Mouse (Mus musculus): ENCODE results near the gene Bach2. TPM values are rescaled to one million over a fixed set of nuclear protein-coding genes. Genes with fewer than 3 reads are reported as not detected.

Bach2 gene
- total RNA-seq, 2 experiments from 2014 or later, result 4.2 to 6.2 TPM

DNA sequence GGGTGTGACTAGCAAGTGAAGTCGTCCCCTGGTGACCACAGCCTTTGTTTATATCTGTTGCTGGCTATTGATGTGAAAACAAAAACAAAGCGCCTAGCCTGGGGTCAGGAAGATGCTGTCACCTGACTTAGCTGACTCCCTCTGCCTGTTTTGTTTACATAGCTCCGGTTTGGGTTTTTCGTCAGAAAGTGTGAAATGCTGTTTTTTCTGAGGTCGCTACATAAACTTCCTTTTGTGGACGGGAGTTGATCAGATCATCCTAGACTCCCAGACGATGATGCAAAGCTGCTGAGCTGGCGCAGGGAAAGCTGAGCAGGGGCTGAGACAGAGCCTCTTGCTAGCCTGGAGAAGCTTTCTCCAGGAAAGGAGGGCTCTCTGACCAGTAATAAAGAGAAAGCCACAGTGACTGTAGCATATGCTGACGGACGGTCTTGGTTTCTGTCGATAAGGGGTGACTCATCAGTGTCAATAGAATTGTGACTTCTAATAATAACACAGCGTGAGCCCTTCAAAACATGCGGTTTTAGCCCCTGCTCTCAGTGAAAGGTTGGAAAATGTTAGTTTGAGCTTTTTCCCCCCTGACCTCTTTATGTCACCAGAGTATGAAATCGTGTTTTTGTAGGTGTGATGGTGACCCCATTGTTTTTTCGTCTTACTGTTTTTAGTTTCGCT, 11.9 kb downstream of the Bach2 start:
- DNase-seq, result peak; percentile 61

GRCm38 (mm10) chr4:32251005-32251365, 12.4 kb downstream of the Bach2 start:
- peak; percentile 71 for DNase-seq

- DNase-seq, result no peak
These were observed 13.5 kb downstream of the Bach2 start for GRCm38 (mm10) chr4:32251946-32252672.

DNA sequence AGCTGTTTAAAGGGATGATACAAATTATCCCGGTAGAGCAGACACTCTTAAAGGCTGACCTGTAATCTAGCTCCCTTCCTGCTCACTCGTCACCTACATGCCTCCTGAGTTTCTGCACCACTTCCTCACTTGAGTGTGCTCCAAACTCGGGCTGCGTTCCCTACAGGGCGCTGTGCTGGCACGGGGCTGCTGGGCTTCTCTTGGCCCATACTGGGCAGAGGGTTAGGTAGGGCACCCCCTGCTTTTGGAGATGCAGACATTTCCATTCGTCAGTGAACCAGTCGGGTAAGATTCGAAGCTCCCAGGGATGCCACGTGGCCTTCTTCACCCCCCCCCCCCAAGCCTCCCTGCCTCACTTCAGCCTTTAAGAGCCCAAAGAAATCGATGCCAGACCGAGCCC, 19.1 kb downstream of the Bach2 start:
- no peak for DNase-seq

DNA sequence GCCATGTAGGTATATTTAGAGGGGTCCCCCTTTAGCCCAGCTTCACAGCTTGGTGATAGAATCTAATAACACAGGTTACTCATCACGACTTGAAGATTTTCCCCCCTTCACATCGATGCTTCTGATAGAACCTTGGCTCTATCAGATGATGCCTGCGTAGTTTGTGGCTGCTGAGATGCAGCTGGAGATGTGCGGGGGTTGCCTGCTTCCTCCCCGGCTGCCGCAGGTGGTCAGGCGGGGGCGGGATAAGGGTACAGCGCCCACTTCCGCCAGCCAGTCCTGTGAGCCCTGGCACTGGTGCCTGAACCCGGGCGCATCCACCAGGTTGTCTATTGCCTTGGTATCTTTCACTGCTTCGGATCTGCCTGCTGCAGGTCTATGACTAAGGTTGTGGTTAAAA, 19.5 kb downstream of the Bach2 start:
- no peak for DNase-seq

GRCm38 (mm10) chr4:32258596-32258995, 20.0 kb downstream of the Bach2 start:
- no peak for DNase-seq

GRCm38 (mm10) chr4:32260909-32261308, 22.3 kb downstream of the Bach2 start:
- DNase-seq, result no peak

DNA sequence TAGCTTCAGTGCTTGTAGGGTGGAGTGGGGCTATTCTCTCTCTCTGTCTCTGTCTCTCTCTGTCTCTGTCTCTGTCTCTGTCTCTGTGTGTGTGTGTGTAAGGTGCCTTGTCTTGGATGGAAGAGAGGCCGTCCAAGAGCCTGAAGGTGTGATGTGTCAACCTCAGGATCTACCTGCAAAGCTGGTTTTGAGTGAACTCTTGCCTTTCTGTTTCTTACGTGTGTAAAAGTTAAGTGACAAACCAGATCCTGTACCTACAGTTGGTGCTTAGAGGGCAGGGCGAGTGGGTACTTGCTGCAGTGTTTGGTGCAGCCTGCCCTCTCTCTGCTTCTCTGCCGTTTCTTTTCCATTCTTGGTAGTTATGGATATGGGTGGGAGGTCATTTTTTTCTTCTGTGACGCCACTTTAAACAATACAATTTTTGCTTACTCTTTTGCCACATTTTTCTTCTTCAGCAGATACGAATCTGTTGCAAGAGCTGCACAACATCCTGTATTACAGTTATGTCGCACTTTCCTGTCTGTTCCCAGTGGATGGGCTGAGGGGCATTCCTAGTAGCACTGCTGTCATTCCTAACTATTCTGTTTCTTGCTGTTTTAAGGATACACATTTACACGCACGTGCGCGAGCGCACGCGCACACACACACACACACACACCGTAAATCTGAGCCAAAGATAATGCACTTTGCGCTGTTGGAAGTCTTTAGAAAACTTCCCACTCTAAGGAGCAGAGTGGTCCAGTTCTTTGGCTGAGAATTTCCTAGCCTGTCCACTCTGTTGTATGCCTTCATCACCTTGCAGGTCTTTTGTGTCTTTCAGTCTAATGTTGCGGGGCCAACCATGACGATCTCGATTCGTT, 24.5 kb downstream of the Bach2 start:
- no peak for DNase-seq

- DNase-seq, result no peak
These were observed 25.1 kb downstream of the Bach2 start for GRCm38 (mm10) chr4:32263685-32264038.

GRCm38 (mm10) chr4:32264892-32265291, 26.3 kb downstream of the Bach2 start:
- no peak for DNase-seq

GRCm38 (mm10) chr4:32266731-32267130, 28.1 kb downstream of the Bach2 start:
- DNase-seq, result no peak

DNA sequence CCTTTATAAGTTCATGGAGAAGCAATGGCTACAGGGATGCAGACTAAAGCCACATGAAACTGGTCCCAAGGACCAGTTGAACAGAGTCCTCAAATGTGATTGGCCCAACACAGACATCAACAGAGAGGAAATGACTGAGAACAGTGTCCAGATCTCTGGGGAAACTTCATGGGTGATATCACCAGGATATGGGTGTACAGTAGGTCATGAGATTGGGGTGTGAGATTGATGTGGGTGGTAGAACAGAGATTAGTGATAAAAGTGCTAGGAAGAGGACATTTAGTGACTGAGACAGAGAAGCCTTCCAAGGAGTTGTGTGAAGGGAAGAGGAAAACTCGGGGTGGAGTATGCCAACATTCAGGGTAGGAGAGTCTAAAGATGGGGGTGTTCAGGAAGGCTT, 29.4 kb downstream of the Bach2 start:
- no peak for DNase-seq

DNA sequence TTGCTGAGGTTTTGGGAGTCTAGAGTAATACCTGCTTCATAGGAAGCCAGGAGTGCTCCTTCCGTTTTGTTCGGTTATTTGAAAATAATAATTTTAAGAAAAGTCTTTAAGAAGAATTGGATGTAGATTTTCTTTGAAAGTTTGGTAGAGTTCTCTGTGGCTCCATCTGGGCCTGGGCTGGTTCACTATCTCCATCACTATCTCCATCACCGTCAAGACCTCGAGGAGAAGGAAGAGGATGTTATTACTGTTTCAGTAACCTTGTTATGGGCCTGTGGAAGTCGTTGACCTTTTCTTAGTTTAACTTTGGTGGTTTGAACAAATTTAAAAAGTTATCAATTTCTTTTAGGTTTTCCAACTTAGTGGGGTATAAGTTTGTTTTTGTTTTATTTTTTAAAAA, 33.8 kb downstream of the Bach2 start:
- DNase-seq, result no peak

GRCm38 (mm10) chr4:32274776-32275294, 36.2 kb downstream of the Bach2 start:
- no peak for DNase-seq

DNA sequence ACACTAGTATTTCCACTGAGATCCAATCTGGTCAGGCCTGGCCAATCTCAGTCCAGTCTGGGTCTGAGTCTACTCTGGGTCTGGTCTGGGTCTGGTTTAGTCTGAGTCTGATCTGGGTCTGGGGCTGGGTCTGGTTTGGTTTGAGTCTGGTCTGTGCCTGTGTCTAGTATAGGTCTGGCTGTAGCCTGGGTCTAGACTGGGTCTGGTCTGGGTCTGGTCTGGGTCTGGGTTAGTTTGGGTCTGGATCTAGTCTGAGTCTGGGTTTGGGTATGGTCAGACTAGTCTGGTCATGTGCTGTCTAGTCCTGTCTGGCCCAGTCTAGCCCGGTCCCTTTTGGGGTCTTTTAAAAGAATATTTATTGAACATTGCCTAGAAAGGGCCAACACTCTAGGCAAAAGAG, 41.2 kb downstream of the Bach2 start:
- no peak for DNase-seq

DNA sequence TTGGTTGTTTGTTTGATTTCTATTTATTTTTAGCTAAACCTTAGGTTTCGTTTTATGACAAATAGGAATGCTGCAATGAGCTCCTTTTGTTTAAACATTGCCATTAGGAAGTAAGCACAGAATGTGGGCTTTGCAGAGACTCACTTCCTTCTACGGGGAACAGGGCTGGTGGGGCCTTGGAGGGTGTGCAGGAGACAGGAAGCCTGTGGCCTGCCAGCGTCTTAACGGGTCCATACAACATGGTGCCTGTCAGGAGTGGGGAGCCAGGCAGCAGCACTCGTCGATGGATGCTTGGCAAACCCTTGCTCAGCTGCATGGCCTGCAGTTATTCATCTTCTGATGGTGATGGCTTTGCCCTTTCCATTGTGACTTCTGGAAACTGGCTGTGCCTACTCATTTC, 41.8 kb downstream of the Bach2 start:
- DNase-seq, result peak in 1 of 2 experiments; percentile 25

DNA sequence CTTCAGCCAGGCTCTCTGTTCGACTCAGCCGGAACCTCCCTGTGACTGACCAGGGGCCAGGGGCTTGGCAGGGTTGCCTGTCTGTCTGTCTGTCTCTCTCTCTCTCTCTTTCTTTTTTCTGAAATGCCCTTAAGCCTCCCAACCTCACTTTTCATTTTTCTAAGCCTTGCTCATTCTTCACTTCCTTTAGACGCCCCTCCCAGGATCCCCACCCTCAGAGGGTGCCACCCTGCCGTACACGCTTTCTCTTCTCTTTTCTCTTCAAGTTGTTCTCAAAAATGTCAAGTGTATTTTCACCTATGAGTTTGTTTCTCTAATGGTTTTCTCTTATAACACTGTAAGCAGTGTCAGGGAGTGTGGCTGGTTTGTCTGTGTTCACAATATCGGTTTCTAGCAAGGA, 42.7 kb downstream of the Bach2 start:
- no peak for DNase-seq

- no peak for DNase-seq
These were observed 47.8 kb downstream of the Bach2 start for GRCm38 (mm10) chr4:32286405-32286804.

- DNase-seq, result peak; percentile 71 to 85
These were observed 49.6 kb downstream of the Bach2 start for GRCm38 (mm10) chr4:32288036-32288860.

DNA sequence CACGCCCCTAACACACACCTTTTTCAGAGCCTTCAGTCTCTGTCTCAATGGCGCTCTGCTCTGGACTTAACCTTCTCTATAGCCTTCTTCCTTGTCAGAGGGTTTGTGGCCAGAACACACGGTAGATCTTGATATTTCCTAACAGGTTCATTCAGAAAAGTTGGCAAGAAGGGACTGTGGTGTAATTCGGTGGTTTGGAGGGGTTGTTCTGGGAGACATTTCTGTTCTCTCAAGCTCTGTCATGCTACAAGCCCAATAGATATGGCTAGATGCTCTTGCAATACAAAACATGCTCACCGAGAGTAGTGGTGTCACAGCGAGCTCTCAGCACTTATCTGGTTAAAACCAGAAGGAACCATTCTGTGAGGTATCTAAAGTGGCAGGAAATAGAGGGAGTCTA, 51.2 kb downstream of the Bach2 start:
- DNase-seq, result no peak

DNA sequence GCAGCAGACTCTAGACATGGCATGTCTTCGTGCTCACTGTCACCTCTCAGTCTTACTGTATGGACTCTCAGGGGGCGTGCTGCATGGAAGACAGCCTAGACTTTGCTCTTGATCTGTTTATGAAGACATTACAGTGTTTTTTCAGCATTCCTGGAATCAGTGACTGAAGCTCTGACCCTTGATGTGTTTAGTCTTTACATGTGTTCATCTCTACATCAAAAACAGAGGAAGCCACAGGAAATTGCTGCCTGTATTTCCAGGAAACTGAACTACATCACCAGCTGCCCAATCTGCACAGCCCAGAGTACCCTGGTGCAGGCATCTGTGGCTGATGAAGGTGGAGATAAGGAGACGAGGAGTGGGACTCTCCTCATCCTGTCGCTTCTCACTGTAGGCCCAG, 52.8 kb downstream of the Bach2 start:
- DNase-seq, result no peak

GRCm38 (mm10) chr4:32293686-32294265, 55.2 kb downstream of the Bach2 start:
- DNase-seq, result no peak

Measured in heart, adult 18-20 months (tissue).